Mouse (Mus musculus) embryonic facial prominence, embryonic 12.5 days (tissue): ENCODE results near the gene Tnfrsf13c. TPM values are rescaled to one million over a fixed set of nuclear protein-coding genes. Genes with fewer than 3 reads are reported as not detected.

Source experiments
- ATAC-seq: fragments of 200-750 bp; cut with Nextera tagmentation; 2 replicates; pipeline ENCODE4 v1.8.0; 2017; ENCODE audit not compliant: insufficient number of reproducible peaks, insufficient read depth, low FRiP score, low TSS enrichment
- H3K27ac ChIP-seq: fragments of 300-500 bp; sonication (generic); 2 replicates; pipeline ENCODE4 v1.5.1; 2016; ENCODE audit warnings: mild to moderate bottlenecking
- H3K27me3 ChIP-seq: fragments of 300-500 bp; sonication (generic); 2 replicates; pipeline ENCODE4 v1.6.1; 2016; ENCODE audit warnings: mild to moderate bottlenecking, moderate library complexity
- H3K36me3 ChIP-seq: fragments of 300-500 bp; sonication (generic); 2 replicates; pipeline ENCODE4 v1.6.1; 2016; ENCODE audit warnings: mild to moderate bottlenecking
- H3K4me1 ChIP-seq: fragments of 300-500 bp; sonication (generic); 2 replicates; pipeline ENCODE4 v1.6.1; 2016
- H3K4me2 ChIP-seq: fragments of 300-500 bp; sonication (generic); replicated peaks from 2 replicates; pipeline ENCODE4 v1.6.1; 2016; ENCODE audit warnings: mild to moderate bottlenecking, moderate library complexity
- H3K4me3 ChIP-seq: fragments of 300-500 bp; sonication (generic); 2 replicates; pipeline ENCODE4 v1.5.1; 2016; ENCODE audit warnings: mild to moderate bottlenecking
- H3K9ac ChIP-seq: fragments of 300-500 bp; sonication (generic); 2 replicates; pipeline ENCODE4 v1.6.1; 2016; ENCODE audit warnings: mild to moderate bottlenecking, moderate library complexity
- H3K9me3 ChIP-seq: fragments of 300-500 bp; sonication (generic); 2 replicates; pipeline ENCODE4 v1.6.1; 2016; ENCODE audit warnings: mild to moderate bottlenecking, moderate library complexity
- WGBS: fragments of 180-500 bp; shearing (Covaris S2); methylation state at CpG from one replicate; pipeline ENCODE4 v1.1.7; 2016; 5-methylcytosine and 5-hydroxymethylcytosine counted together
- polyA plus RNA-seq: library from polyadenylated mRNA; unstranded; fragments of >200 nt; fragmentation: Nextera tagmentation; extraction: Ambion mirVana; gene quantifications from 2 replicates; pipeline ENCODE4 v1.2.1, GENCODE M21; 2016

Tnfrsf13c gene
- polyA plus RNA-seq, 1 experiment from 2014 or later, result 0.13 TPM

DNA sequence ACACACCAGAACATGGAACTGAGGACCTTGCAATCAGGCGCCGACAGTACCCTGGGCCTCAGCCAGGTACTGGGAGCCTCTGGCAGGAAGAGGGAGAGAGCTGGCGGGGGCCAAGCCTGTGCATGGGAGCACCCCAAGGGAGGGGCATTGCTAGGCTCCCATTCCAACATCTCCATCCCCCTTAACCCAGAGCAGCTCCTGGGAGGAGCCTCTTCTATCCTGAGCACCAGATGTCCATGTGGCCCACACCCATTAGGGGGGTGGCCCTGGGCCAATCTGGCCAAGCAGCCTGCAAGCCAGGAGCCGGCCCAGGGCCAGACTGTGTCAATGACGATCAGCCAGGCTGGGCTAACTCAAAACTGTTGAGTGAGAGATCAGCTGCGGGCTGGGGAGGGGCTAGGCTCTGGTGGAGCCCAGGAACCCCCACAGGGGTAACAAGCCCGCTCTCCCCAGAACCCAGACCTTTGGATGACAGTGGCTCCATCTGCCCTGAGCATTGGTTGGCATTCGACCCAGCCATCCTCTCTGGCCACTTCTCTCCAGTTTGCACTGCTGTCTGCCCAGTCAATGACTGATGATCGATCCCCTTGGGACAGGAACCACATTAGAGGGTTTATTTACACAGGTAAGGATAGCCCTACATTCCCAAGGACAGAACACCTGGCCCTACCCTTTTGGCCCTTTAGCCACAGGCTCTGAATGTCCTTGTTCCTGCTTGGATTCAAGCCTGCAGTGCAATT is 17.6 kb downstream of the Tnfrsf13c start:
- Histone ChIP-seq H3K36me3 (peaks cover 49% of the 10 kb centered on the region), H3K27me3 (peaks cover 72% of the 10 kb centered on the region), H3K4me1 (peaks cover 20% of the 10 kb centered on the region), H3K4me2 (no peak overlapping the region), H3K9ac (no peak overlapping the region), H3K4me3 (no peak overlapping the region), H3K9me3 (no peaks in the 10 kb centered on the region), H3K27ac (no peak overlapping the region)
- 58% methylated on average over 9 of the region's 9 CpGs for WGBS
- ATAC-seq, result no peak

DNA sequence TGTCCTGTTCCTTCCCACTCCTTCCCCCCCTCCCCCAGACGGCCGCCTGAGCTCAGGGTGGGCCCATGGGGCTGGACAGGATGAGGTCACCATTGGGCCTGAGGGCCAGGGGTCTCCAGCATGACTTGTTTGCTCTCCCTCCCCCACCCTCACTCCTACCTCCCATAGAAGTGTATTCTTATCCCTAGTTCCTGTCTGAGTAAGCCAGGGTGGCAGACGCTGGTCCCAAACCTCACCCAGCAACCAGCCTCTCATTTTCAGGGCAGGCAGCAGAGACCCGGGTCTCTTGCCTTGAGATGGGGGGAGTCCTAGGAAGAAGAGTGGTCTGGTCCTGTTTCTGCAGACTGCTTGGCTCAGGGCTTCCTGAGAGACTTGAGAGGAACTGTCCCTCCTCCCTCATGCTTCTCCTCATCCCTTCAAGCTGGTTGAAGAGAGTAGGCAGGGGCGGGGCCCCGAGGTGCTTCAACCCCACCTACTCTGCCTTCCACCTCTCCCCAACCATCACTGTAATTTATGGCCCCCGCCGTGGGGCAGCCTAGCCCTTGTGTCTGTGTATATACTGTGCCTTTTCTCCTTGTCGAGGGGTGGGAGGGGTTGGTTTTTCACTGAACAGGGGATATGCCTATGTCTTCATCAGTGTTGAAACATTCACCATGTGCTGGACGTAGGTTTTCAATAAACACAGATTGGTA is 19.3 kb downstream of the Tnfrsf13c start:
- WGBS, result 51% methylated on average over 10 of the region's 10 CpGs
- no peak for ATAC-seq
- Histone ChIP-seq H3K27ac (no peak overlapping the region), H3K36me3 (peaks cover 65% of the 10 kb centered on the region), H3K4me2 (no peak overlapping the region), H3K9ac (no peak overlapping the region), H3K4me3 (no peak overlapping the region), H3K4me1 (peaks cover 12% of the 10 kb centered on the region), H3K27me3 (peaks cover 55% of the 10 kb centered on the region), H3K9me3 (no peaks in the 10 kb centered on the region)

DNA sequence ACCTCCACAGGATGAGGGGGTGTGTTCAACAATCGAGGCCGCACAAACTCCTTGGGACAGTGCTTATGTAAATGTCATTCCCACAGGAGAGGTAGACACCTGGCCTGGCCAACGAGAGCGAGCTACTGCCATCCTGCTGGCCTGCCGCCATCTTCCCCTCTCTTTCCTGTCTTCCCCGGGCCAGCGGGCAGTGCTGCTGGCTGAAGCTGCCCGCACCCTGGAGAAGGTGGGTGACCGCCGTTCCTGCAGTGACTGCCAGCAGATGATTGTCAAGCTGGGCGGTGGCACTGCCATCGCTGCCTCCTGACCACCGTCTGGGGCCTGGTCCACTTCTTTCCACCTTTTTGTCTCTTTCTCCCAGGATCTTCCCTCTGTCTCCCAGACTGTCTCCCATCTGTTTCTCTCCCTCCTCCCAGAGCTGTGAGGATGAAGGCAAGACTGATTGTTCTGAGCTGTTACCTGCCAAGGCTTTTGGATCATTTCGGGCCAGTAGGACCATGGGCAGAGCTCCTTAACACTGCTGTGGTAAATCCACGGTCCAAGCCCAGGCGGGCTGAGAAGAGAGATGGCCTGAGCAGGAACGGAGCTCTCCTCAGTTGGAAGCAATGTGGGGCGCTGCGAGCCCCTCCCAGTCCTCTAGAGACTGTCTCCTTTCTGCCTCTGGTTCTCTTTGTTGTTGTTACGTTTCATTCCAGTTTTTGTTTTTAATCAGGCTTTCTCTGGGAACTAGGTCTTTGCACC is 20.4 kb downstream of the Tnfrsf13c start:
- H3K36me3 ChIP-seq, result peaks cover 75% of the 10 kb centered on the region
- H3K9me3 ChIP-seq, result no peaks in the 10 kb centered on the region
- no peak overlapping the region for H3K4me2 ChIP-seq
- ATAC-seq, result no peak
- WGBS, result 73% methylated on average over 20 of the region's 20 CpGs
- peaks cover 12% of the 10 kb centered on the region for H3K4me1 ChIP-seq
- H3K4me3 ChIP-seq, result no peak overlapping the region
- H3K27me3 ChIP-seq, result peaks cover 44% of the 10 kb centered on the region
- H3K9ac ChIP-seq, result no peak overlapping the region
- no peak overlapping the region for H3K27ac ChIP-seq

DNA sequence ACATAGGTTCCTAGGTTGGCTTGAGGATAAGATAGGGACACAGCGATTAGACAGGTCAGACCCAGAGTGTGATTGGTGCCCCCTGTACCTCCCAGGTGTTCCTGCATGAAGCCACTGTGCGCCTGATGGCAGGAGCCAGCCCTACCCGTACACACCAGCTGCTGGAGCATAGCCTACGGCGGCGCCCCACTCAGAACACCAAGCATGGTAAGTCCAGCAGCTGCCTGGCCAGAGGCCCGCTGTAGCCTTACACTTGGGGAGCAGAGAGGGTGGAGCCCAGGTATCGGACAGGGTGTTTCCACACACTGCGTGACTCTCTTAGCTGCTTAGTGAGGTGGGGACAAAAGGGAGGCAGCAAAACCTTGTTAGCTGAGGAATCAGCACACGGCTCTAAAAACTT is 21.1 kb downstream of the Tnfrsf13c start:
- no peak for ATAC-seq
- H3K27ac ChIP-seq, result no peak overlapping the region
- peaks cover 82% of the 10 kb centered on the region for H3K36me3 ChIP-seq
- H3K9me3 ChIP-seq, result no peaks in the 10 kb centered on the region
- no peak overlapping the region for H3K4me3 ChIP-seq
- peaks cover 12% of the 10 kb centered on the region for H3K4me1 ChIP-seq
- no peak overlapping the region for H3K4me2 ChIP-seq
- 94% methylated on average over 10 of the region's 10 CpGs for WGBS
- peaks cover 38% of the 10 kb centered on the region for H3K27me3 ChIP-seq
- no peak overlapping the region for H3K9ac ChIP-seq

DNA sequence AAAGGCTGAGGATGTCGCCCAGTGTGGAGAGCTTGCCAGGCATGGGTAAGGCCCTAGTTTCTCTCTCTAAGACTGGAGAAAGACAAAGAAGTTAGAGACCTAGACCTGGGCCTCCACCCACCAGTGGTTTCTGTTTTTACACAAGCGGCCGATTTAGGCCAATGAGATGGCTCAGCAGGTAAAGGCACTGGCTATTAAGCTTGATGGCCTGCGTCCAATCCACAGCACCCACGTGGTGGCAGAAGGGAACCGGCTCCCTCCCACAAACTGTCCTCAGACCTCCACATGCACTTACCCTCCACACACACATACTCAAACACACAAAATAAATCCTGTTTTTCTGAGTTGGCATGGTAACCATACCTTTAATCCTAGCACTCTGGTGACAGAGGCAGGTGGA is 22.1 kb downstream of the Tnfrsf13c start:
- Histone ChIP-seq H3K9ac (no peak overlapping the region), H3K4me1 (peaks cover 8% of the 10 kb centered on the region), H3K9me3 (no peaks in the 10 kb centered on the region), H3K27me3 (peaks cover 28% of the 10 kb centered on the region), H3K4me3 (no peak overlapping the region), H3K27ac (no peak overlapping the region), H3K4me2 (no peak overlapping the region), H3K36me3 (peaks cover 92% of the 10 kb centered on the region)
- WGBS, result 93% methylated on average over 6 of the region's 6 CpGs
- no peak for ATAC-seq

DNA sequence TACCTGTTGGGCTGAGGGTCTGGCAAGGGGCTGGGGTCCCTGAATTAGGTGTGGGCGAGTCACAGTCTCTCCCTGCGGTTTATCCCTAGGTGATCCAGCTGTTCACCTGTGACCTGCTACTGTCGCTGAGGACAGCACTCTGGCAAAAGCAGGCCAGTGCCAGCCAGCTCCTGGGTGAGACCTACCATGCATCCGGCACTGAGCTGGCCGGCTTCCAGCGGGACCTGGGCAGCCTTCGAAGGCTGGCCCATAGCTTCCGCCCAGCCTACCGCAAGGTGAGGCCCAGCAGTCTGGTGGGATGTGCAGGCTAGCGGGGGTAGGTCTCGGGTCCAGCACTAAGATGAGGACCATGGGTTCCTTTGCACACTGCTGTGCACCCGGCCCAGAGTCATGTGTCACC is 24.6 kb downstream of the Tnfrsf13c start:
- H3K27ac ChIP-seq, result no peak overlapping the region
- ATAC-seq, result no peak
- no peak overlapping the region for H3K9ac ChIP-seq
- no peaks in the 10 kb centered on the region for H3K9me3 ChIP-seq
- H3K27me3 ChIP-seq, result peaks cover 3% of the 10 kb centered on the region; the same call in 1 of the 2 replicates
- no peak overlapping the region for H3K4me3 ChIP-seq
- H3K4me2 ChIP-seq, result no peak overlapping the region
- WGBS, result 91% methylated on average over 12 of the region's 12 CpGs
- peaks cover 98% of the 10 kb centered on the region for H3K36me3 ChIP-seq
- no peaks in the 10 kb centered on the region for H3K4me1 ChIP-seq

DNA sequence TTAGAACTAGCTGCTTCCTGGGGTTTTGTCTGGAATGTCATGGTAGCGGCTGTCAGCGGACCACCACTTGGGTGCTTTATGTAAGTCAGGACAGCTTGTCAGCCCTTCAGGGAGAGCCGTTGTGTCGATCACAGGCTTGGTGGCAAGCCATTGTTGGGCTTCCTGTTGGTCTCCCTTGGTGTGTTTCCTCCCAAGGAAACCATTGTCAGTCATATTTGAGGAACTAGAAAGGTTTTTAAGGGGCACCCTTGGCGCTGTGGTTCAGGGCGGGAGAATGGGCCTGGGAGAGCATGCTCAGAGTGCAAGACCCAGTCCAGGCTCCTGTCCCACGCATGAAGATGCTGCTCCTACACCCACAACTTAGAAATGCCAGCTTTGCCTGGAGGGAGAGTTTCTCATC is 25.8 kb downstream of the Tnfrsf13c start:
- 93% methylated on average over 7 of the region's 7 CpGs for WGBS
- ATAC-seq, result no peak
- Histone ChIP-seq H3K4me3 (no peak overlapping the region), H3K27me3 (no peaks in the 10 kb centered on the region), H3K36me3 (peaks cover 98% of the 10 kb centered on the region), H3K27ac (no peak overlapping the region), H3K9ac (no peak overlapping the region), H3K4me1 (no peaks in the 10 kb centered on the region), H3K9me3 (no peaks in the 10 kb centered on the region), H3K4me2 (no peak overlapping the region)

DNA sequence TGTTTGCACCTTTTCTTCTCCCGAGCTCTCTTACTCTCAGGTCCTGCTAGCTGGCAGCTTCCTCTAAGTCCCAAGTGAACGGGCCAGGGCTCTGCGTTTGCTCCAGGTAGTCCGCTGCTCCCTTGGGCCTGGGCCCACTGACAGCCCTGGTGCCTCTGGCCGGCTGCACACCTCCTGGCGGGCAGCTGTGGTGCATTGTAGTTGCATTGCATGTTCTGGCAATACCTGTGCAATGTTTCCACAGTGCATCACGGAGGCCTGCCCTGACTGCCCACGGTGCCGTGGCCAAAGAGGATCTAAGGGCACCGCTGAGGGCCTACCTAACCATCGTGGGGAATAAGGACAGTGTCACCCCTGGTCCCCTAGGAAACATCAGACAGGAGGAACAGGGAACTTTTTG is 26.2 kb downstream of the Tnfrsf13c start:
- Histone ChIP-seq H3K4me3 (no peak overlapping the region), H3K27ac (no peak overlapping the region), H3K9me3 (no peaks in the 10 kb centered on the region), H3K36me3 (peaks cover 98% of the 10 kb centered on the region), H3K27me3 (no peaks in the 10 kb centered on the region), H3K9ac (no peak overlapping the region), H3K4me2 (no peak overlapping the region), H3K4me1 (no peaks in the 10 kb centered on the region)
- 92% methylated on average over 11 of the region's 11 CpGs for WGBS
- ATAC-seq, result no peak

DNA sequence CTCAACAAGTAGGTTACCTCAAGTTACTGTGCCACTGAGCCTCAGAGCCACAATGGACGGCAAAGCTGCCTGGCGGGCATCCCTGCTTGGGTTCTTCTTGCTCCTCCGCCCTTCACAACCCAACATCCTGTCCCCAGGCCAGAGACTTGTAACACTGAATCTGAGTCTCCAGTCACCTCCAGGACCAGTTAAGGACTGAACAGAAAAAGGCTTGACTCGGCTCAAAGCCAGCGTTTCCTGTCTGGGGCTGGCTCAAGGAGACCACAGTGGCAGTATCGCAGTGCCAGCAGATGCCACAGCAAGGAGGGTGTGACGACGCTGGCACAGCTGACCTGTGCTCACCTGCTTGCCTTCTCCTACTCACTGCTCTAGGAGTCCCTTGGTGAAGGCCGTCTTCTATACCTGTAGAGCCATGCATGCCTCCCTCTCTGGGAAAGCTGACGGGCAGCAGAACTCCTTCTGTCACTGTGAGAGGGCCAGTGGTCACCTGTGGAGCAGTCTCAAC is 26.9 kb downstream of the Tnfrsf13c start:
- no peak overlapping the region for H3K4me3 ChIP-seq
- H3K36me3 ChIP-seq, result peaks cover 98% of the 10 kb centered on the region
- no peaks in the 10 kb centered on the region for H3K27me3 ChIP-seq
- H3K4me2 ChIP-seq, result no peak overlapping the region
- no peak overlapping the region for H3K9ac ChIP-seq
- no peaks in the 10 kb centered on the region for H3K9me3 ChIP-seq
- no peak overlapping the region for H3K27ac ChIP-seq
- WGBS, result 88% methylated on average over 10 of the region's 10 CpGs
- no peak for ATAC-seq
- no peaks in the 10 kb centered on the region for H3K4me1 ChIP-seq

DNA sequence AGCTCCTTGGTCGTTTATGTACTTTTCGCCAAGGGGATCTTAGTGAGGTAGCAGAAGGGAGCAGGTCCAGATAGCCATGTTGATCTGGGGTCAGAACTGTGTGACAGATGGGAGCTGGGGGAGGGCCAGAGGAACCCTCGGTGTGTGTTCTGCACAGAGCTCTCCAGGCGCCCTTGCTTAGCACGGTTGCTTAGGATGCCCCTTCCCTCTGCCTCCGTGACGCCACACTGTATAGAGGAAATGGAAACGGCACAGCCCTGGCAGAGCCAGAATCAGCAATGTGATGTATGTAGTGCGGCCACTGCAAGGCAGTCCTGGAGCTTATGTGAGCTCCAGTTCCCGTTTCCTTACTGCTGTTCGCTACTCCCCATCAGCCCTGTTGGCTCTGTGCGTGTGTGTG is 27.9 kb downstream of the Tnfrsf13c start:
- no peaks in the 10 kb centered on the region for H3K27me3 ChIP-seq
- peaks cover 98% of the 10 kb centered on the region for H3K36me3 ChIP-seq
- H3K4me1 ChIP-seq, result no peaks in the 10 kb centered on the region
- H3K9ac ChIP-seq, result no peak overlapping the region
- 84% methylated on average over 12 of the region's 12 CpGs for WGBS
- no peak overlapping the region for H3K4me2 ChIP-seq
- ATAC-seq, result no peak
- no peaks in the 10 kb centered on the region for H3K9me3 ChIP-seq
- H3K4me3 ChIP-seq, result no peak overlapping the region
- H3K27ac ChIP-seq, result no peak overlapping the region

DNA sequence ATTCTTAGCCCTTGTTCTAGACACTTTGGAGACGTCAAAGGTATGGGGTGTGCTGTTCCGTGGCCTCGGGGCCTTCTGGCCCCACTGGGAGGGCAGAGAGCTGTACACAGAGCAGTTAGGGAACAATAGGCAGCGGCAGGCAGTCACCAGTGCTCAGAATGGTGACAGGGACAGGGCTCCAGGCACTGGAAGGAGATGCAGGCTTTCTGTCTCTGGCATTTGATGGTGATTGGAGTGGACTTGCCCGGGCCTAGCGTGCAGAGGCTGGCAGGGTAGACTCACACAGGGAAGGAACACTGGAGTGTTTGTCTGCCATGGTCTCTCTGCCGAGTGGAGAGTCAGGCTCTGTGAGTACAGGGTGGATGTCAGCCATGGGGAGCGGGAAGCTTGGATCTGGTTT is 31.6 kb downstream of the Tnfrsf13c start:
- Histone ChIP-seq H3K36me3 (peaks cover 92% of the 10 kb centered on the region), H3K4me1 (no peaks in the 10 kb centered on the region), H3K4me3 (no peak overlapping the region), H3K9ac (no peak overlapping the region), H3K27ac (no peak overlapping the region), H3K4me2 (no peak overlapping the region), H3K27me3 (no peaks in the 10 kb centered on the region), H3K9me3 (no peaks in the 10 kb centered on the region)
- no peak for ATAC-seq
- 57% methylated on average over 8 of the region's 8 CpGs for WGBS
